Mouse (Mus musculus): ENCODE results near the gene Ift57. TPM values are rescaled to one million over a fixed set of nuclear protein-coding genes. Genes with fewer than 3 reads are reported as not detected.

Gene Ift57
- polyA plus RNA-seq (2014; fragmentation: Nextera tagmentation; extraction: Ambion mirVana), result 34.1 and 34.6 TPM in 2 replicates

DNA sequence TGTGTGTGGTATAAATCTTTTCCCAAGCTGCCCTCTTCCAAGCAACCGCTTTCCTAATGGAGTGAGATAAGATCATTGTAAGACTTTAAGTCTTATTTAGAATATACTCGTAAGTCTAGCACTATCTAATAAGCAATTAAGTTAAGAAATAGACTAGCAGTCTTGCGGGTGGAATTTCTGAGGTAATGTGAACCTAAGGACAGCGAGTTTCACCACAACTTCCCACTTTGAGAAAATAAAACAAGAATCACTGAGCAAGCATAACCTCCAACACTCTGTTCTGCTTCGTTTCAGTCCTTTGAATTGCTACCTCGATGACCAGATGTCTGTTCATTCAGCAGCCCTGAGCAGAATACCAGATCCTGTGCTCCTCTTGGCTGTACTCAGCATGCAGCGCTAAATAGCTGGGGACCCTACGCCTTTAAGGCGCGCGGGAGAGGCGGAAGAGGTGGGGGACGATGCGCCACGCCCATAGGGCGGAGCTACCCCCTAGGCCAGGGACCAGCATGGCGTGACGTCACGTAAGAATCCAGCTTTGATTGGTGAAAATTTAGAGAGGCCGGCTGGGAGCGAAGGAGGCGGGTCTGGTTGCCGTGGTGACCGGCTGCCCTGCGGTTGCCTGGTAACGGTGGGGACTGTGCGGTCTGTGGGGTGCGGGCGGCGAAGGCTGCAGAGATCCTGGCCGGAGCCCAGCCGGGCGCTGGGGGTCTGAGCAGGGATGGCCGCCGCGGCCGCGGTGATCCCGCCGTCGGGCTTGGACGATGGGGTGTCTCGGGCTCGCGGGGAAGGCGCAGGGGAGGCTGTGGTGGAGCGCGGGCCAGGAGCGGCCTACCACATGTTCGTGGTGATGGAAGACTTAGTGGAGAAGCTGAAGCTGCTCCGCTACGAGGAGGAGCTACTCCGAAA is at the start of gene Ift57:
Gene Ift57 (plus strand): TSS at position 614 of the 906 bp plus-strand sequence.
- H3K36me3 ChIP-seq (ENCODE audit: control insufficient read depth, insufficient read depth, low read length), result no peaks in the 10 kb centered on the region
- ATAC-seq (ENCODE audit: low FRiP score), result peak; percentile 100
- peak; percentile 100 for DNase-seq (ENCODE audit: low spot score, missing footprints)

DNA sequence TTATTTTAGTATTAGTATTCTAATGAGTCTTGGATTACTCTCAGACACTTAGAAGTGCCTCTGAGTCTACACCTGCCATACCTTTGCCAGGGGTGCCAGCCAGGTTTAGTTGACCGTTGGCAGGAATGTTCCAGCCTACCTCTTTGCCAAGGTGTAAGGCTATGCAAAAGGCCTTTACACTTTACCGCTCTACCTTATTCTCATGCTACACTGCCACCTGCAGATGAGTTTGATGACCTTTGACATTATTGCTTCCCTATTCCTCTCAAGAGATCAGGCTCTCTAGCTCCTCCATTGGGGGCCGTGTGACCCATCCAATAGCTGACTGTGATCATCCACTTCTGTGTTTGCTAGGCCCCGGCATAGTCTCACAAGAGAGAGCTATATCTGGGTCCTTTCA is 41.9 kb upstream of the Ift57 start:
- WGBS, result 88% methylated on average over 4 of the region's 4 CpGs
- ATAC-seq (ENCODE audit: low FRiP score) (no peak), DNase-seq (ENCODE audit: low spot score, missing footprints) (no peak)
- Histone ChIP-seq H3K4me3 (ENCODE audit: low read depth, low read length) (no peak overlapping the region), H3K9ac (ENCODE audit: low read length) (no peak overlapping the region), H3K9me3 (ENCODE audit: control insufficient read depth, low read length) (no peaks in the 10 kb centered on the region), H3K36me3 (ENCODE audit: control insufficient read depth, insufficient read depth, low read length) (no peaks in the 10 kb centered on the region), H3K4me1 (ENCODE audit: control insufficient read depth, insufficient read depth, low read length) (no peaks in the 10 kb centered on the region), H3K27me3 (ENCODE audit: control insufficient read depth, insufficient read depth, low read length) (no peaks in the 10 kb centered on the region), H3K4me2 (no peak overlapping the region), H3K27ac (ENCODE audit: low read depth, low read length) (no peak overlapping the region)

More for the DNA sequence above, at the start of gene Ift57:
- peak within 1 kb of the TSS; percentile 30; the same call in 1 of the 2 replicates for H3K27ac ChIP-seq (ENCODE audit: low read depth, low read length)
- no peaks in the 10 kb centered on the region for H3K9me3 ChIP-seq (ENCODE audit: control insufficient read depth, low read length)
- peak within 1 kb of the TSS; percentile 66 for H3K4me2 ChIP-seq
- peak within 1 kb of the TSS; percentile 75 for H3K9ac ChIP-seq (ENCODE audit: low read length)
- 4% methylated on average over 53 of the region's 53 CpGs for WGBS
- peak within 1 kb of the TSS; percentile 74 for H3K4me3 ChIP-seq (ENCODE audit: low read depth, low read length)
- peaks cover 3% of the 10 kb centered on the region; the same call in 1 of the 2 replicates for H3K4me1 ChIP-seq (ENCODE audit: control insufficient read depth, insufficient read depth, low read length)
- no peaks in the 10 kb centered on the region for H3K27me3 ChIP-seq (ENCODE audit: control insufficient read depth, insufficient read depth, low read length)

- Histone ChIP-seq H3K36me3 (ENCODE audit: control insufficient read depth, insufficient read depth, low read length) (no peaks in the 10 kb centered on the region), H3K4me2 (no peak overlapping the region), H3K9me3 (ENCODE audit: control insufficient read depth, low read length) (no peaks in the 10 kb centered on the region), H3K4me1 (ENCODE audit: control insufficient read depth, insufficient read depth, low read length) (no peaks in the 10 kb centered on the region), H3K27ac (ENCODE audit: low read depth, low read length) (no peak overlapping the region), H3K27me3 (ENCODE audit: control insufficient read depth, insufficient read depth, low read length) (no peaks in the 10 kb centered on the region), H3K4me3 (ENCODE audit: low read depth, low read length) (no peak overlapping the region), H3K9ac (ENCODE audit: low read length) (no peak overlapping the region)
- no peak for DNase-seq (ENCODE audit: low spot score, missing footprints)
- WGBS, result 81% methylated on average over 5 of the region's 5 CpGs
- ATAC-seq (ENCODE audit: low FRiP score), result no peak
Observed at GRCm38 (mm10) chr16:49658029-49658428, 41.0 kb upstream of the Ift57 start.

DNA sequence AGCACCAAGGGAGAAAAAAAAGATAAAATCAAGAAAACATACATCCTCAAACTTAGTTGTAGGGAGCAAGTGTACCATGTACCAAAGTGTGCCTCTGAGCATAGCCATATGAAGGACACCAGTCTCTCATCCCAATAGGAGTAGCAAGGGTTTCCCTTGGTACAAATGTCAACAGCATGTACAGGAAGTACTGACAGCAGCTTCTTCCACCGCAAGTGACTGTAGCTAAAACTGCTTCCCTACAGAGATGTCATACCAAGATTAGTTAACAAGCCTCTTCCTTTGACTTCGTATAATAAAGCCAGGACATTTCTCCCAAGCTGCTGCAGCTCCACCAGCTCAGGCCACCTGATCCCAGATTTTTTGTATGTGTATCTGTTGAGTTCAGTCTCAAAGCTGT is 39.9 kb upstream of the Ift57 start:
- ATAC-seq (ENCODE audit: low FRiP score) (no peak), DNase-seq (ENCODE audit: low spot score, missing footprints) (no peak)
- Histone ChIP-seq H3K27ac (ENCODE audit: low read depth, low read length) (no peak overlapping the region), H3K27me3 (ENCODE audit: control insufficient read depth, insufficient read depth, low read length) (no peaks in the 10 kb centered on the region), H3K9me3 (ENCODE audit: control insufficient read depth, low read length) (no peaks in the 10 kb centered on the region), H3K4me2 (no peak overlapping the region), H3K36me3 (ENCODE audit: control insufficient read depth, insufficient read depth, low read length) (no peaks in the 10 kb centered on the region), H3K4me3 (ENCODE audit: low read depth, low read length) (no peak overlapping the region), H3K4me1 (ENCODE audit: control insufficient read depth, insufficient read depth, low read length) (no peaks in the 10 kb centered on the region), H3K9ac (ENCODE audit: low read length) (no peak overlapping the region)
- 77% methylated on average over 2 of the region's 2 CpGs for WGBS

- no peak overlapping the region for H3K9ac ChIP-seq (ENCODE audit: low read length)
- H3K4me2 ChIP-seq, result no peak overlapping the region
- H3K27me3 ChIP-seq (ENCODE audit: control insufficient read depth, insufficient read depth, low read length), result no peaks in the 10 kb centered on the region
- no peak for DNase-seq (ENCODE audit: low spot score, missing footprints)
- no peaks in the 10 kb centered on the region for H3K36me3 ChIP-seq (ENCODE audit: control insufficient read depth, insufficient read depth, low read length)
- H3K9me3 ChIP-seq (ENCODE audit: control insufficient read depth, low read length), result no peaks in the 10 kb centered on the region
- no peaks in the 10 kb centered on the region for H3K4me1 ChIP-seq (ENCODE audit: control insufficient read depth, insufficient read depth, low read length)
- 91% methylated on average over 3 of the region's 3 CpGs for WGBS
- no peak overlapping the region for H3K27ac ChIP-seq (ENCODE audit: low read depth, low read length)
- H3K4me3 ChIP-seq (ENCODE audit: low read depth, low read length), result no peak overlapping the region
- ATAC-seq (ENCODE audit: low FRiP score), result no peak
Observed at GRCm38 (mm10) chr16:49660111-49660510, 38.9 kb upstream of the Ift57 start.

- 91% methylated on average over 6 of the region's 6 CpGs for WGBS
- Histone ChIP-seq H3K27ac (ENCODE audit: low read depth, low read length) (no peak overlapping the region), H3K9me3 (ENCODE audit: control insufficient read depth, low read length) (no peaks in the 10 kb centered on the region), H3K36me3 (ENCODE audit: control insufficient read depth, insufficient read depth, low read length) (no peaks in the 10 kb centered on the region), H3K9ac (ENCODE audit: low read length) (no peak overlapping the region), H3K4me1 (ENCODE audit: control insufficient read depth, insufficient read depth, low read length) (no peaks in the 10 kb centered on the region), H3K27me3 (ENCODE audit: control insufficient read depth, insufficient read depth, low read length) (no peaks in the 10 kb centered on the region), H3K4me2 (no peak overlapping the region), H3K4me3 (ENCODE audit: low read depth, low read length) (no peak overlapping the region)
- DNase-seq (ENCODE audit: low spot score, missing footprints) (no peak), ATAC-seq (ENCODE audit: low FRiP score) (no peak)
Observed at GRCm38 (mm10) chr16:49662201-49662600, 36.8 kb upstream of the Ift57 start.

- no peaks in the 10 kb centered on the region for H3K27me3 ChIP-seq (ENCODE audit: control insufficient read depth, insufficient read depth, low read length)
- H3K27ac ChIP-seq (ENCODE audit: low read depth, low read length), result no peak overlapping the region
- H3K4me1 ChIP-seq (ENCODE audit: control insufficient read depth, insufficient read depth, low read length), result no peaks in the 10 kb centered on the region
- H3K9me3 ChIP-seq (ENCODE audit: control insufficient read depth, low read length), result no peaks in the 10 kb centered on the region
- H3K4me2 ChIP-seq, result no peak overlapping the region
- H3K36me3 ChIP-seq (ENCODE audit: control insufficient read depth, insufficient read depth, low read length), result no peaks in the 10 kb centered on the region
- ATAC-seq (ENCODE audit: low FRiP score), result no peak
- whole genome bisulfite sequencing, result 93% methylated on average over 7 of the region's 7 CpGs
- no peak overlapping the region for H3K9ac ChIP-seq (ENCODE audit: low read length)
- no peak overlapping the region for H3K4me3 ChIP-seq (ENCODE audit: low read depth, low read length)
- DNase-seq (ENCODE audit: low spot score, missing footprints), result no peak
Observed at GRCm38 (mm10) chr16:49664677-49665076, 34.4 kb upstream of the Ift57 start.

DNA sequence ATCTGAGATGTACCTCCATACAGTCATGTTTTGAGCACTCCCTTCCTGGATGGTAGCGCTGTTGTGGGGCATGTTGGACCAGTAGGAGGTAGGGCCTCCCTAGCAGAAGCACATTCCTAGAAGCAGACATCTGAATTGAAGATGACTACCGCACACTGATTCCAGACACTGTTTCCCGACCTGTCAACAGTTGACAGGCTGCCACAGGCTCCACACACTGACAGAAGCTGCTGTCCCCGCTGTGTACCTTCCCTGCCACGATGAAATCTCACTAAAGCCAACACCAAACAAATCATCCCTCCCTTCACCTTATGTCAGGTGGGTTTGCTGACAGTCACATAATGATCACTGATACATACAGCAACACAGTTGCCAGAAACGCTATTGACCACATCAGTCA is 19.4 kb upstream of the Ift57 start:
- Histone ChIP-seq H3K9me3 (ENCODE audit: control insufficient read depth, low read length) (no peaks in the 10 kb centered on the region), H3K4me2 (no peak overlapping the region), H3K4me3 (ENCODE audit: low read depth, low read length) (no peak overlapping the region), H3K9ac (ENCODE audit: low read length) (no peak overlapping the region), H3K27me3 (ENCODE audit: control insufficient read depth, insufficient read depth, low read length) (no peaks in the 10 kb centered on the region), H3K4me1 (ENCODE audit: control insufficient read depth, insufficient read depth, low read length) (no peaks in the 10 kb centered on the region), H3K27ac (ENCODE audit: low read depth, low read length) (no peak overlapping the region), H3K36me3 (ENCODE audit: control insufficient read depth, insufficient read depth, low read length) (no peaks in the 10 kb centered on the region)
- ATAC-seq (ENCODE audit: low FRiP score), result no peak
- WGBS, result 82% methylated on average over 6 of the region's 6 CpGs
- DNase-seq (ENCODE audit: low spot score, missing footprints), result no peak

- Histone ChIP-seq H3K4me2 (no peak overlapping the region), H3K4me3 (ENCODE audit: low read depth, low read length) (no peak overlapping the region), H3K9ac (ENCODE audit: low read length) (no peak overlapping the region), H3K27me3 (ENCODE audit: control insufficient read depth, insufficient read depth, low read length) (no peaks in the 10 kb centered on the region), H3K36me3 (ENCODE audit: control insufficient read depth, insufficient read depth, low read length) (no peaks in the 10 kb centered on the region), H3K27ac (ENCODE audit: low read depth, low read length) (no peak overlapping the region), H3K4me1 (ENCODE audit: control insufficient read depth, insufficient read depth, low read length) (no peaks in the 10 kb centered on the region), H3K9me3 (ENCODE audit: control insufficient read depth, low read length) (no peaks in the 10 kb centered on the region)
- DNase-seq (ENCODE audit: low spot score, missing footprints), result no peak
- WGBS, result 13% methylated on average over 4 of the region's 4 CpGs
- no peak for ATAC-seq (ENCODE audit: low FRiP score)
Observed at GRCm38 (mm10) chr16:49684961-49685360, 14.1 kb upstream of the Ift57 start.

Measured in midbrain, embryonic 11.5 days (tissue).